Mouse (Mus musculus) embryonic facial prominence, embryonic 11.5 days (tissue): Measurements from ENCODE around the gene Erv3. TPM values are rescaled to one million over a fixed set of nuclear protein-coding genes. Genes with fewer than 3 reads are reported as not detected.

Experiments
- ATAC-seq: fragments of 200-750 bp; cut with Nextera tagmentation; replicated peaks from 2 replicates; pipeline ENCODE4 v1.8.0; 2017; ENCODE audit warnings: low read depth; ENCODE audit not compliant: insufficient number of reproducible peaks, low FRiP score, low TSS enrichment
- DNase-seq: peaks from one replicate; pipeline ENCODE4 v3.0.0-alpha.2; 2015; ENCODE audit warnings: low spot score
- H3K27ac ChIP-seq: fragments of 300-500 bp; sonication (generic); replicated peaks from 2 replicates; pipeline ENCODE4 v1.5.1; 2014; ENCODE audit warnings: mild to moderate bottlenecking, low read depth, low read length, control low read depth
- H3K27me3 ChIP-seq: fragments of 300-500 bp; sonication (generic); 2 replicates; pipeline ENCODE4 v1.6.1; 2014; ENCODE audit warnings: mild to moderate bottlenecking, low read length, moderate library complexity, mixed read lengths; ENCODE audit not compliant: control insufficient read depth, insufficient read depth
- H3K36me3 ChIP-seq: fragments of 300-500 bp; sonication (generic); replicated peaks from 2 replicates; pipeline ENCODE4 v1.6.1; 2014; ENCODE audit warnings: low read depth, mild to moderate bottlenecking, low read length, moderate library complexity, mixed read lengths; ENCODE audit not compliant: control insufficient read depth, insufficient read depth
- H3K4me1 ChIP-seq: fragments of 300-500 bp; sonication (generic); 2 replicates; pipeline ENCODE4 v1.6.1; 2014; ENCODE audit warnings: low read length, mixed read lengths; ENCODE audit not compliant: control insufficient read depth, insufficient read depth
- H3K4me2 ChIP-seq: fragments of 300-500 bp; sonication (generic); 2 replicates; pipeline ENCODE4 v1.6.1; 2014; ENCODE audit warnings: low read depth, mild to moderate bottlenecking, control low read depth, low read length, moderate library complexity
- H3K4me3 ChIP-seq: fragments of 300-500 bp; sonication (generic); 2 replicates; pipeline ENCODE4 v1.5.1; 2014; ENCODE audit warnings: low read depth, low read length, control low read depth
- H3K9ac ChIP-seq: fragments of 300-500 bp; sonication (generic); replicated peaks from 2 replicates; pipeline ENCODE4 v1.6.1; 2014; ENCODE audit warnings: mild to moderate bottlenecking, control low read depth, low read length
- H3K9me3 ChIP-seq: fragments of 300-500 bp; sonication (generic); replicated peaks from 2 replicates; pipeline ENCODE4 v1.6.1; 2016; ENCODE audit warnings: mild to moderate bottlenecking, low read length, inconsistent platforms, mixed read lengths; ENCODE audit not compliant: control insufficient read depth
- WGBS: fragments of 180-500 bp; shearing (Covaris S2); extraction: QIAGEN DNeasy Blood & Tissue Kit; methylation state at CpG from one replicate; pipeline ENCODE4 v1.1.7; 2014; 5-methylcytosine and 5-hydroxymethylcytosine counted together
- polyA plus RNA-seq: library from polyadenylated mRNA; unstranded; fragments of >200 nt; fragmentation: Nextera tagmentation; extraction: Ambion mirVana; gene quantifications from 2 replicates; pipeline ENCODE4 v1.2.1, GENCODE M21; 2014

Gene Erv3
- polyA plus RNA-seq, 1 experiment from 2014 or later: not detected

GRCm38 (mm10) chr2:131805306-131805705 lies 54.2 kb downstream of the Erv3 start:
- ATAC-seq: no peak
- no peaks in the 10 kb centered on the region for H3K36me3 ChIP-seq
- no peak overlapping the region for H3K4me3 ChIP-seq
- no peaks in the 10 kb centered on the region for H3K4me1 ChIP-seq
- 74% methylated on average over 1 of the region's 1 CpGs for WGBS
- no peak overlapping the region for H3K27ac ChIP-seq
- no peaks in the 10 kb centered on the region for H3K27me3 ChIP-seq
- H3K9ac ChIP-seq: no peak overlapping the region
- no peak overlapping the region for H3K4me2 ChIP-seq
- DNase-seq: no peak
- H3K9me3 ChIP-seq: no peaks in the 10 kb centered on the region

DNA sequence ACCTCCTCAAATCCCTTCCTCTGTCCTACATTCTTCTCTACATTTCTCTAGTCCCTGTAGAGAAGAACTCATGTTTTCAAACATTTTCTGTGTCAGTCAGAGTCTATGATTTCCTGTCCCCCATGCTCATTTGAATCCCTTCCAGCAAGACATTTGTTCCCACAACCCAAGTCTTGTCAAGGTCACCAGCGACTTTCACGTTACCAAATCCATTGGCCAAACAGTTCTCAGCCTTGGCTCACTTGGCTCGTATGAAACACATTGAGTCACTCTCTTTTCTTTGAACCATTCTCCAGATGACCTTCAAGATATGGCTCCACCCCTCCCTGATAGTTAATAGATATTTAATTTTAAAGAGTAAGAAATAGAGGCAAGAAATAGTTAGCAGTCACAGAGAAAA lies 55.7 kb downstream of the Erv3 start:
- WGBS: 80% methylated on average over 3 of the region's 3 CpGs
- DNase-seq (no peak), ATAC-seq (no peak)
- no peaks in the 10 kb centered on the region for H3K9me3 ChIP-seq
- no peak overlapping the region for H3K9ac ChIP-seq
- no peaks in the 10 kb centered on the region for H3K36me3 ChIP-seq
- H3K4me3 ChIP-seq: no peak overlapping the region
- H3K4me1 ChIP-seq: no peaks in the 10 kb centered on the region
- no peak overlapping the region for H3K27ac ChIP-seq
- no peak overlapping the region for H3K4me2 ChIP-seq
- H3K27me3 ChIP-seq: no peaks in the 10 kb centered on the region

Other genes starting within 250 kb of the Erv3 start
- 23.7 and 24.0 TPM in 2 replicates for gene Prnp, start 50.2 kb upstream of the Erv3 start, polyA plus RNA-seq
- gene Prn, start 50.2 kb upstream of the Erv3 start, polyA plus RNA-seq: not detected in 2 replicates
- gene Prnd, start 91.1 kb upstream of the Erv3 start, polyA plus RNA-seq: 15.1 and 15.6 TPM in 2 replicates
- 9.5 and 10.3 TPM in 2 replicates for gene Rassf2, start 170.5 kb upstream of the Erv3 start, polyA plus RNA-seq